Mouse (Mus musculus) spleen, adult 12 weeks (tissue): ENCODE measurements at regions not wholly inside any gene's neighbourhood (a gene's known extent, or its start where the extent isn't known, plus 50 kb on each side); places are given as distances from the start of the nearest gene placed in this dataset.

Source experiments
- DNase-seq: peaks from one replicate; pipeline ENCODE4 v3.0.0; 2022; ENCODE audit warnings: low spot score

DNA sequence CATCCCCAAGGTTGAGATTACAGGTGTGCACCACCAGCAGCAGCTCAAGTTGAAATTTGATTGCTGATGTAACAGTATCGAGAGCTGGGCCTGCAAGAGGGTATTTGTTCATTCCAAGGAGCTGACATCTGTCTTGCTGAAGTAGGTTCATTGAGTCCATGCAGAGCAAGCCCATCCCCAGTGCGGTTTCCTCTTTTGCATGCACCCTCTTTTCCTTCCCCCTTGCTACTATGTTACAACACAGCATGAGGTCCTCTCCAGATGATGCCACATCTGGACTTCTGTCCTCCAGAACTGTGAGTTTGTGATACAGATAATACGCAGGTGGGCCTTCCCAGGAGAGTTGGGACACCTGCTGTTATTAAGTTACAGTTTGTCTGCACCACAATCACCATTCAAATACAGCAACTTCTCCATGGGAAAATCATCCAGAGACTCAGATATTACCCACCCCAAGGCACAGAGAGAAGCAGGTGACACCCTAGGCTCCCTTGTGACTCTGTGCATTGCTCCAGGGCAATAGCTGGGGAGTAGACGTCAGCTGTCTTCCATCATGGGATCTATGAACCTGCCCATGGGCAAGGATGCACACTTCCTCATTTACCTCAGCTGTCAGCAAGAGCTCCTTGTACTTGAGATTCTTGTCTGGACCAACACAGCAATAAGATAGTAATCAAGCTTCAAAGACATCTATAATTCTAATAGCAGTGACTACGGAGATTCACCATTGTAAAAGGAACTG lies 137.8 kb downstream of the Ets2 start:
- DNase-seq, result no peak

DNA sequence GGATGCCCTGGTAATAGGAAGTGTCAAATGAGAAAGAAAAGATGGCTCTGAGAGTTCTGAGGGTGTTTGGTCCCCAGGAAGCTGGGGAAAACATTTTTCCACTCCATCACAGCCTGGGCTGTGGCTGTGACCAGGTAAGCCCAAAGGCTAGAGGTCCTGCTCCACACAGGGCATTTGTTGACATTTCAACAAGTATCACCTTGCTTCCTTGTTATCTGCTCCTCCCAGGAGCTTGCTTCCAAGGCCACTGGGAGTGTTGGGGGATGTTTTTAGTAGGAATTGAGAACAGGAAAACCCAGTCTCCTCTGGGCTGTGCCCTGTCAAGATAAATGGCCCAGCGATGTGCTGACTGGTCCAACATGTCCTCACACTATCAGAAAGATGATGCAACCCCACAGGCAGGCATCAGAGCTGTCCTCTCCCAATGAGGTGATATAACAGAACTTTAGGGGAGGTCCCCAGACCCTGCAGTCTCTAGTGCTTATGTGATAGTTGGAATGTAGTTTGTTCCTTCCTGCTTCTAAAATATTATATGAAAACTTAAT lies 137.1 kb downstream of the Ets2 start:
- no peak for DNase-seq

DNA sequence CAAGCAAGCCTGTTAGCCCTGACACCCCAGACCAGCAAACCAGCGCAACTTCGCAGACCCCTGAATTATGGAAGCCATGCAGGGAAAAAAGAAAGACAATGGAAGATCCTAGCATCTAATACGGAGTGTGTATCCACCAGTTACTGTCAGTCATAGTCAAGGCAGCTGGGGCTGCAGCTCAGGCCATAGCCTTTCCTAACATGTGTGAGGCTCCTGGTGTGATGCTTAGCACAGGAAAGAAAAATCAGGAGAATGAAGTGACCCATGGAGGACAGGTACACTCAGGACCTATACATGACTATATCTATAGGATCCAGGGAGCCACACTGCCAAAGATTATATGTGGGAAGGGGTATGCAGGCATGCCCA lies 136.6 kb downstream of the Ets2 start:
- no peak for DNase-seq

DNA sequence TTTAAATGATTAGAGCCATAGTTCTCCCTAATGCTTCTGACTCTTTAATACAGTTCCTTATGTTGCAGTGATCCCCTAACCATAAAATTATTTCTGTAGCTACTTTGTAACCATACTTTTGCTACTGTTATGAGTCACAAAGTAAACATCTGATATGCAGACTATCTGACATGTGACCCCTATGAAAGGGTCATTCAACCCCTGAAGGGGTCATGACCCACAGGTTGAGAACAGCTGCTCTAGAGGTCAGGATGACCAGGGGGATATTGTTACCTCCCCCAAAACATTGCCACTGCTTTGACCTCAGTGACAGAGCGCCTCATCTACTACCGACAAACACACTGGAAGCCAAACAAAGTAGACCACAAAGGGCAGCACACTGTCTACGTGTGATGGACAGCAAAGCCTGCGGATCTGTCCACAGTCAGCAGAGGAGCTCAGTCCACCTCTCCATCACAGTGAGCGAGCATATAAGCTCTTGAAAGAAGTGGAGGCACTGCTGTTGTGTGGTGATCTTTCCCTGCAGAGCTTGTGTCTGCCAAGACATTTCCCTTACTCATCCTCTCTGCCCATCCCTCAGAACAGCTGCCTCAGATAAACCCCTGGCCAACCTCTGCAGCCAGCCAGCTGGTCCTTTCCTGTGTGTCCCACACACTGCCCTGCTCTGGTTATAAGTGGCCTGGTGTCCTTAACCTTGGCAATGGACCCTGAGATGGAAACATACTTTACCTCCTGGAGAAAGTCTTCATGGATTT lies 136.0 kb downstream of the Ets2 start:
- no peak for DNase-seq

GRCm38 (mm10) chr16:95835941-95836340 lies 134.1 kb downstream of the Ets2 start:
- no peak for DNase-seq

DNA sequence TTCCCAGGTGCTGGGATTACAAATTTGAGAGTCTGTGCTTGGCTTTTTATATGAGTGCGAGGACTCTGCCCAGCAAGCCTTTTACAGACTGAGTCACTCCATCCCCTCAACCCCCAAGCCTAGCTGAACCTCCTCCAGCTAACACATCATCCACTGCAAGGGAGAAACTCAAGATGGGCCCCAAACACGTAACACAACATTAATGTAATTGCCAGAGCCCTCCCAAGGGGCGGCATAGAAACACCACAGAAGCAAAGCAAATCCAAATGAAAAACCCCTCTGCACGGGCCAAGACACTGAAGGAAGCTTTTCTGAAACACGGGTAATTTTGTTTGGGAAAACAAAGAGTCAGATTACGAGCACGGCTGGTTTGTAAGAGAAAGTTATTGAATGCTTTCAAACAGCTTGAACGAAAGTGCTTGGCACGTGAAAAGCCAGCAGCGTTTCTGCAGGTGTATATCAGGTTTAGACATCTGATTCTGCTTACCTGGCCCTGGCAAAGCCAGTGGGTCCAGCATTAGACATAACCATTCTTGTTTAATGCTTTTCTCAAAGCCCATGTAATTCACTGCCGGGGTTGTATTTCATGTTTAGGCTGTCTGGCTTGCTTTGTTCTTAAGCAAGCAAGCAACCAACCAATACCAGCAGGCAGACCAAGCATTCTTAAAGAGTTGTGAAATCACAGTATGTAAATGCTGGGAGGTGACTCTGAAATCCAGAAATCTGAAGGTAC lies 132.8 kb downstream of the Ets2 start:
- no peak for DNase-seq

DNA sequence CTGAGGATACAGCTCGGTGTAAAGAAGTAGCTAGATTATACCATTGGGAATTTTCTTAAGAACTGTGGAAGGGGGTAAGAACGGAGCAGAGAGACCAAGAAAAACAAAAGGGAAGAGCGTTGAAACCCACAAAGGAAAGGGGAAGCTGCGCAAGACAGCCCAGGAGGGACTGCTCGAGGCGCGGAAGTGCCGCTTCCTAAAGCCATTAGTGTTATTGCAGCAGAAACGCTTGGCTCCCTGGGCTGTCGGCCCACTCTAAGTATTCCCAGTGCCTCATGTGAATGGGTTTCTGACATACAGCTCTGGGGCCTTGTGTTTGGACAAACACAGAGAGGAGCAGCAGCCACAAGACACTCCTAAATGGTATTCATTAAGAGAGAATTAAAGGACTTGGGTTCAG lies 131.6 kb downstream of the Ets2 start:
- DNase-seq, result no peak

GRCm38 (mm10) chr16:95832346-95832739 lies 130.5 kb downstream of the Ets2 start:
- no peak for DNase-seq

- no peak for DNase-seq
Observed at GRCm38 (mm10) chr16:95831566-95832345, 129.9 kb downstream of the Ets2 start.

- DNase-seq, result peak; percentile 27
Observed at GRCm38 (mm10) chr16:95827402-95827737, 125.5 kb downstream of the Ets2 start.

DNA sequence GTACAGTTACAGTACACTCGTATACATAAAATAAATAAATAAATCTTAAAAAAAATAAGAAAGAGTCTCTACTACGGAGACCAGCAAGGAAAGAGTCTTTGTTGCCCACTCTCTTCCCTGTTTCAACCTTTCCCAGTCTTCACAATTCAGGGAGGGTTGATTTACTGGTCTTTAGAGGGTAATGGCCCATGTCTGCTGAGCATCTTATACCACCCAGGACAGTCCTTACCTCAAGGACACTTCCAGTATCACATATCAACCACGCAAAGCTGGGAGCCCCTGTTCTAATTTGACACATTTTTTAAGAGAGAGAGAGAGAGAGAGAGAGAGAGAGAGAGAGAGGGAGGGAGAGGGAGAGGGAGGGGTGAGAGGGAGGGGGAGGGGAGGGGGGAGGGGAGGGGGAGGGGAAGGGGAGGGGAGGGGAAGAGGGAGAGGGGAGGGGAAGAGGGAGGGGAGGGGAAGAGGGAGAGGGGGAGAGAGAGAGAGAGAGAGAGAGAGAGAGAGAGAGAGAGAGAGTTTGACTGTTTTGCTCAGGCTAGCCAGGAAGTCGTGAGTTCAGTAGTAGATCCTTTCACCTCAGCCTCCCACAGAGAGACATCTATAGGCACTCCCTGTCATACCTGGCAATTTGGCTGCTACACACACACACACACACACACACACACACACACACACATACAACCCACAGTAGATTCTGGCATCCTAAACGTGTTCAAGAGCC lies 125.0 kb downstream of the Ets2 start:
- DNase-seq, result no peak

DNA sequence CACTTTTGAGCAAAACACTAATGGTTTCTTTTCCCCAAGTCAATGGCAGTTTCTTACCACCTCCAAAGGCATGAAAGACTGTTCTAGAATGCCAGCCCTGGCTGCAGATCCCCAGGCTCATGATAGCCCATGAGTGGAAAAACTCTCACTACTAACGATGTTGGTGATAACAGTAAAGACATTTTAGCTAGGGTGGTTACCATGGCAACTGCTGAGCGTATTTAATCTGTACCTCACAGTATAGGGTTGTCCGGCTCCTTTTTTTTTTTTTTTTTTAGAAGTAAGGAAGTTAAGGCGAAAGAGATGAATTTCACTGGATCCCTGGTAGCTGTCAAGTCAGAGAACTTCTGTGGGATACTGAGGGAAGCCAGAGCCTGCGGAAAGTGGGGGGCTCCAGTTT lies 123.8 kb downstream of the Ets2 start:
- DNase-seq, result no peak

- DNase-seq, result peak; percentile 59
Observed at GRCm38 (mm10) chr16:95824720-95825534, 123.1 kb downstream of the Ets2 start.

- DNase-seq, result no peak
Observed at GRCm38 (mm10) chr16:95823803-95824202, 121.9 kb downstream of the Ets2 start.

- DNase-seq, result no peak
Observed at GRCm38 (mm10) chr16:95821080-95821479, 119.2 kb downstream of the Ets2 start.

- DNase-seq, result no peak
Observed at GRCm38 (mm10) chr16:95820606-95821005, 118.7 kb downstream of the Ets2 start.

DNA sequence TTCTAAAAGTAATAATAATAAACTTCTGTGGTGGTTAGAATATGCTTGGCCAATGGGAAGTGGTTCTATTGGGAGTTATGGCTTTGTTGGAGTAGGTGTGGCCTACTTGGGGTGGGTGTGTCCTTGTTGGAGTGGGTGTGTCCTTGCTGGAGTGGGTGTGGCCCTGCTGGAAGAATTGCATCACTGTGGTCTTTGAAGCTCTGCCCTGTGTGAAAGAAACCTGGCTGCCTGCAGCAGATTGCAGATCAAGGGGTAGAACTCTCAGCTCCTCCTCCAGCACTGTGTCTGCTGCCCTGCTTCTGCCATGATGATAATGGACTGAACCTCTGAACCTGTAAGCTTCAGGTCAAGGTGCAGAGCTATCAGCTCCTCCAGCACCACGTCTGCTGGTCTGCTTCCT lies 118.1 kb downstream of the Ets2 start:
- DNase-seq, result no peak

- DNase-seq, result no peak
Observed at GRCm38 (mm10) chr16:95815966-95816365, 114.1 kb downstream of the Ets2 start.

DNA sequence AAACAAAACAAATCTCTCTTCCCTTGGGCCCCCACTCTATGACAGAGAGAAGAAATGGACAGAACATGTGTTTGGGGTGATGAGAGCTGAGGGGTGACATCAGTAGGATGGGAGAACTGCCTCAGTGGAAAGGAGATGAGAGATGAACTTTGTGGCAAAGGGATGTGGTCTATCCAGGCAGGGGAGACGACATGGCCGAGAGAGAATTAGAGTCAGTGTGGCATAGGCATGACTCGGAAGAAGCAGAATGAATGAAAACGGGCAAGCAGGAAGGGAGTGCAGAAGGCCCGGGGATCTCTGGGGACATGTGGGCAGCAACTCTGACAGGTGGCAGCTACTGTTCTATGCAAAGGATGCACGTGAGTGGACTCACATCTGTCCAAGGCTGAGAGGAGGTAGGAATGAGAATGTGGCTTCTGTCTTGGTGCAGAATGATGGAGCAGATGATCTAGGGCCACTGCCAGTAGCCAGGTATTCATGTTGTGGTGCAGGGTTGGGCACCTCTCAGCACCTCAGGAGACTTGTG lies 113.4 kb downstream of the Ets2 start:
- no peak for DNase-seq

DNA sequence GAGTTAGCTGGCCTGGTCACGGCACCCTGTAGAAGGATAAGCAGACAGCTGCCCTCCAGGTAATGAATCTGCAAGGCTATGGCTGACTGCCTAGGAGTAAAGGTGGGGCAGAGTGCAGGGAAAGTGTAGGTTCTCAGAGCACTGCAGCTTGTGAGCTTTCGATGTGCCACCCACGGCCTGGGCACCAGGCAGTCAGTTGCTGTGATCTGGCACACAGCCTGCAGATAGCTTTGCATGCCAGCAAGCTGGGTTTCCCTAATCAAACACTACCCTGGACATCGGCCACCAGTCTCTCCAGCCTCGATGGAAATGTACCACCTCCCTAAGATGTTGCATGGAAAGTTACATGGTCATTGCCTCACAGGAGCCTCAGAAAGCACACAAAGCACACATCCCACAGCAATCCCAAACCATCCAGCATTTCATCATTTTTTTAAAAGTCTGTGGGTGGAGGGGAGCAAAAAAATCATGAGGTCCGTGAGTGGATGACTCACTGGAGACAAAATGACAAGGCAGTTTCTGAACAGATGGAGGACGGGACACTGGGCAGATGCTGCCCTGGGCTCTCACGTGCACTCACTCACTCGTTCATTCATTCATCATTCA lies 112.7 kb downstream of the Ets2 start:
- no peak for DNase-seq
